Mouse (Mus musculus): ENCODE measurements around the gene Cbx6. TPM values are rescaled to one million over a fixed set of nuclear protein-coding genes. Genes with fewer than 3 reads are reported as not detected.

The Cbx6 gene
- polyA plus RNA-seq, 1 experiment from 2014 or later: 50.4 TPM

GRCm38 (mm10) chr15:79774117-79775027, 60.1 kb downstream of the Cbx6 start:
- Histone ChIP-seq H3K36me3 (no peaks in the 10 kb centered on the region), H3K4me3 (replicated peaks) (peak overlapping the region; percentile 81), H3K4me2 (peak overlapping the region; percentile 73), H3K27me3 (no peaks in the 10 kb centered on the region), H3K9me3 (replicated peaks) (no peaks in the 10 kb centered on the region), H3K27ac (peak overlapping the region; percentile 82), H3K9ac (peak overlapping the region; percentile 73), H3K4me1 (peaks cover 30% of the 10 kb centered on the region)
- WGBS: under 1% methylated on average over 50 of the region's 50 CpGs
- peak; percentile 99 for ATAC-seq (replicated peaks; ENCODE audit: low FRiP score)

Other genes starting within 250 kb of the Cbx6 start
- gene Dmc1, start 229.6 kb downstream of the Cbx6 start, polyA plus RNA-seq (2015; fragmentation: Nextera tagmentation; extraction: Ambion mirVana): 2.6 and 2.7 TPM in 2 replicates
- 1.3 and 1.5 TPM in 2 replicates for gene Fam227a, start 175.7 kb downstream of the Cbx6 start, polyA plus RNA-seq (2015; fragmentation: Nextera tagmentation; extraction: Ambion mirVana)
- gene Cby1, start 175.5 kb downstream of the Cbx6 start, polyA plus RNA-seq (2015; fragmentation: Nextera tagmentation; extraction: Ambion mirVana): 51.5 and 56.6 TPM in 2 replicates
- 249 and 266 TPM in 2 replicates for gene Tomm22, start 163.8 kb downstream of the Cbx6 start, polyA plus RNA-seq (2015; fragmentation: Nextera tagmentation; extraction: Ambion mirVana)
- 19.0 and 21.1 TPM in 2 replicates for gene Josd1, start 146.8 kb downstream of the Cbx6 start, polyA plus RNA-seq (2015; fragmentation: Nextera tagmentation; extraction: Ambion mirVana)
- 32.6 and 36.5 TPM in 2 replicates for gene Gtpbp1, start 143.8 kb downstream of the Cbx6 start, polyA plus RNA-seq (2015; fragmentation: Nextera tagmentation; extraction: Ambion mirVana)
- gene Sun2, start 92.2 kb downstream of the Cbx6 start, polyA plus RNA-seq (2015; fragmentation: Nextera tagmentation; extraction: Ambion mirVana): 5.7 and 5.9 TPM in 2 replicates
- gene Dnal4, start 56.8 kb downstream of the Cbx6 start, polyA plus RNA-seq (2015; fragmentation: Nextera tagmentation; extraction: Ambion mirVana): 58.3 and 67.4 TPM in 2 replicates
- gene Nptxr, start 29.9 kb downstream of the Cbx6 start, polyA plus RNA-seq (2015; fragmentation: Nextera tagmentation; extraction: Ambion mirVana): 2.0 and 2.4 TPM in 2 replicates
- gene Npcd, start 451 bp downstream of the Cbx6 start, polyA plus RNA-seq (2015; fragmentation: Nextera tagmentation; extraction: Ambion mirVana): not detected in 2 replicates
- gene Apobec3, start 57.0 kb upstream of the Cbx6 start, polyA plus RNA-seq (2015; fragmentation: Nextera tagmentation; extraction: Ambion mirVana): 29.3 and 31.0 TPM in 2 replicates
- gene Cbx7, start 136.4 kb upstream of the Cbx6 start, polyA plus RNA-seq (2015; fragmentation: Nextera tagmentation; extraction: Ambion mirVana): 2.9 and 3.0 TPM in 2 replicates
- 3.8 and 5.1 TPM in 2 replicates for gene Pdgfb, start 180.3 kb upstream of the Cbx6 start, polyA plus RNA-seq (2015; fragmentation: Nextera tagmentation; extraction: Ambion mirVana)